Mouse (Mus musculus): ENCODE results near the gene Olfr1184. TPM values are rescaled to one million over a fixed set of nuclear protein-coding genes. Genes with fewer than 3 reads are reported as not detected.

Gene Olfr1184
- polyA plus RNA-seq (2012) = not detected in 2 replicates

GRCm38 (mm10) chr2:88483298-88483697 is at the start of gene Olfr1184:
Olfr1184 (plus strand) TSS chr2:88483598.

GRCm38 (mm10) chr2:88449031-88449430 is 34.4 kb upstream of the Olfr1184 start, which contains the start of gene Gm13757:
Gm13757 (minus strand) TSS chr2:88449131.

DNA sequence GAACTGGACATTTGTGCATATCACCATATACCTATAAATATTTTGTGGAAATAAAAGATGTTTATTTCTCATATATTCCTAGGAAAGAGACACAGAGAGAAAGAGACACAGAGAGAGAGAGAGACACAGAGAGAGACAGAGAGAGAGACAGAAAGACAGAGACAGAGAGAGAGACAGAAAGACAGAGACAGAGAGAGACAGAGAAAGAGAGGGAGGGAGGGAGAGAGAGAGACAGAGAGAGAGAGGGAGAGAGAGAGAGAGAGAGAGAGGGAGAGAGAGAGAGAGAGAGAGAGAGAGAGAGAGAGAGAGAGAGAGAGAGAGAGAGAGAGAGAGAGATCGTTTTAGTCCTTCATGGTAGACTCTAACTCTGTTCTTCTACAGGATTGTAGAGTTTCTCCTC is 28.8 kb upstream of the Olfr1184 start, which contains the start of gene Olfr1183:
Gene Olfr1183 (plus strand): TSS at position 301 of the 400 bp plus-strand sequence.

DNA sequence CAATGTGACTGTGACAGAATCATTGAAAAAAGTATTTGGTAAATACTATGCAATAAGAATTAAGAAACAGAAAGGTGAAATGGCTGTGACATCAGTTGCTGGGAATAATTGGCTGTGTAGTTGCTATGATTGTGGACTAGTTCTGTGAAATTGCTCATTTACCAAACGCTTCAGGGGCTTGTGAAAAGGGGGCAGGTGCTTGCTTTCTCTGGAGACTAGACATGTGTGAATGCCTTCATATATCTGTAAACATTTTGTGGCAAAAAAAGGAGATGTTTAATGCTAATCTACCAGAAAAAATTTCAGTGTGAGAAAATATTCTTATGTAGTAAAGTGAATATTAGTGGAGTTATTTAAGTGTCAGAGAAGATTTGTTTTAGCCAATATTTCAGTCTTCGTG is 9.6 kb downstream of the Olfr1184 start, which contains the start of gene Olfr1185-ps1:
Gene Olfr1185-ps1 (plus strand): TSS at position 301 of the 400 bp plus-strand sequence.

GRCm38 (mm10) chr2:88518251-88518650 is 34.9 kb downstream of the Olfr1184 start, which contains the start of gene Olfr1186:
Olfr1186 (plus strand) TSS chr2:88518551.

Other genes starting within 250 kb of the Olfr1184 start
- gene Olfr1173, start 203.7 kb upstream of the Olfr1184 start, polyA plus RNA-seq (2012) = not detected in 2 replicates
- not detected in 2 replicates for gene Olfr1174-ps, start 168.5 kb upstream of the Olfr1184 start, polyA plus RNA-seq (2012)
- not detected in 2 replicates for gene Olfr1175-ps, start 156.4 kb upstream of the Olfr1184 start, polyA plus RNA-seq (2012)
- gene Olfr1176, start 146.9 kb upstream of the Olfr1184 start, polyA plus RNA-seq (2012) = not detected in 2 replicates
- gene Olfr1177-ps, start 137.1 kb upstream of the Olfr1184 start, polyA plus RNA-seq (2012) = not detected in 2 replicates
- not detected in 2 replicates for gene Olfr1178, start 96.5 kb upstream of the Olfr1184 start, polyA plus RNA-seq (2012)
- gene Olfr1179, start 77.1 kb upstream of the Olfr1184 start, polyA plus RNA-seq (2012) = not detected in 2 replicates
- not detected in 2 replicates for gene Olfr1180, start 64.4 kb upstream of the Olfr1184 start, polyA plus RNA-seq (2012)
- not detected in 2 replicates for gene Olfr1181, start 57.4 kb upstream of the Olfr1184 start, polyA plus RNA-seq (2012)
- gene Gm13757, start 34.5 kb upstream of the Olfr1184 start, polyA plus RNA-seq (2012) = not detected in 2 replicates
- not detected in 2 replicates for gene Olfr1183, start 28.7 kb upstream of the Olfr1184 start, polyA plus RNA-seq (2012)
- gene Olfr1185-ps1, start 9.7 kb downstream of the Olfr1184 start, polyA plus RNA-seq (2012) = not detected in 2 replicates
- gene Olfr1186, start 35.0 kb downstream of the Olfr1184 start, polyA plus RNA-seq (2012) = not detected in 2 replicates
- gene Olfr1188, start 73.3 kb downstream of the Olfr1184 start, polyA plus RNA-seq (2012) = not detected in 2 replicates
- gene Olfr1189, start 102.9 kb downstream of the Olfr1184 start, polyA plus RNA-seq (2012) = not detected in 2 replicates
- not detected in 2 replicates for gene Olfr1191-ps1, start 156.9 kb downstream of the Olfr1184 start, polyA plus RNA-seq (2012)
- gene Olfr1192-ps1, start 164.9 kb downstream of the Olfr1184 start, polyA plus RNA-seq (2012) = not detected in 2 replicates
- gene Olfr1193, start 192.0 kb downstream of the Olfr1184 start, polyA plus RNA-seq (2012) = not detected in 2 replicates
- gene Olfr1195, start 205.6 kb downstream of the Olfr1184 start, polyA plus RNA-seq (2012) = not detected in 2 replicates
- gene Olfr1196, start 221.0 kb downstream of the Olfr1184 start, polyA plus RNA-seq (2012) = not detected in 2 replicates
- gene Olfr1197, start 248.8 kb downstream of the Olfr1184 start, polyA plus RNA-seq (2012) = not detected in 2 replicates

All from megakaryocyte-erythroid progenitor cell, adult 5 weeks (primary cell).